In the genomic region with DNA sequence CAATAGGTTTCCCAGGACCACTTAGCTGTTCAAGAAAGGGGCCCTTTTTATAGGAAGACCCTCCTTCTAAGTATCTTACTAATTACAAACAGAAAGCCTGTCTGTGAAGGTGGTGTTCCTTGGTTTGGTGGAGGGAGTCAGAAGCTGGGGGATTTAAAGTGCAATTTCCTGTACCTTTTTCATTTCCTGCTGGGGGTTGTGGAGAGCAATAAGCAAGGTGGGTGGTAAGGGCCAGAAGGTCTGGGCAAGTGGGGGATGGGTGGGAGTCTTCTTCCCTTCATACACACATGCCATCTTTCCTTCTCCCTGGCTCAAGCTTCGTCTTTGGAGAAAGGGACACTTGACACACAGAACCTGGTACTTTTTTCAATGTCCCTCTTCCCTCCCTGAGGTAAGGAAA, we compare ENCODE assay signal across 15 mouse cellular contexts.
"Had no signal": no experiment of that assay in that cellular context is flagged by ENCODE, and none has a peak within 500 bp of the region (broad histone marks: within the 10 kb centered on the region; RNA-seq: fewer than 3 reads in every experiment).

No protein-coding gene starts in this region.

- H3K9ac ChIP-seq: limb, embryonic 13.5 days; liver, embryonic 13.5 days; neural tube, embryonic 12.5 days had no signal

- ATAC-seq: intestine, postnatal 0 days had no signal

- DNase-seq: kidney, adult 2 months; kidney, postnatal 25 days; liver; liver, embryonic 13.5 days; lung, adult 2 months; lung, postnatal 14 days; lung, postnatal 4 days; midbrain, embryonic 14.5 days; thymus, adult 18-20 months; thymus, postnatal 14 days; thymus, postnatal 4 days had no signal

- H3K4me3 ChIP-seq: limb, embryonic 13.5 days; liver, embryonic 13.5 days; neural tube, embryonic 12.5 days had no signal

- H3K9me3 ChIP-seq: limb, embryonic 13.5 days; liver, embryonic 13.5 days; neural tube, embryonic 12.5 days had no signal

- H3K36me3 ChIP-seq: limb, embryonic 13.5 days; liver, embryonic 13.5 days; neural tube, embryonic 12.5 days had no signal

- H3K4me1 ChIP-seq: liver, embryonic 13.5 days had no signal

- H3K27ac ChIP-seq: kidney, postnatal 0 days; limb, embryonic 13.5 days; liver, embryonic 13.5 days; neural tube, embryonic 12.5 days had no signal

- H3K4me2 ChIP-seq: limb, embryonic 13.5 days; liver, embryonic 13.5 days had no signal
